Mouse (Mus musculus): ENCODE results near the gene Blcap.

DNA sequence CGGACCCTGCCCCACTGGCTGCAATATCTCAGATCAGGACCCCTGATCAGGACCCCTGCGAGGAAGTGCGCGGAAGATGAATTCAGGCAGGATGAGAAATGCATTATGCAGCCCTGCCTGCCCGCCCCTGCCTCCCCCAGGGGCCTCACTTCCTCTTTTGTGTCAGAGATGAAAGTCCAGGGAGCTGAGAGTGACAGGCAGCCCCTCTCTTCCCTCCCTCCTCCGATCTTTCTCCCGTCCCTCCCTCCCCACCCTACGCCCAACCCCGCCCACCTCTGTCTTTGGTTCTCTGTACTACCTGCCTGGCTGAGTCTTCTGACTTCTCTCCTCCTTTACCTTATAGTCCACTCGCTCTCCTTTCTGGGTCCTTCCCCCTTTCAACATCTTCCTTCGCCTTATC lies 42.9 kb upstream of the Blcap start:
- TF ChIP-seq CTCF (conservative IDR thresholded peaks at IDR 0.05; ENCODE audit: low read length) (no peak), NANOG (IDR thresholded peaks at IDR 0.05; ENCODE audit: borderline replicate concordance, low read length) (no peak), POU5F1 (IDR thresholded peaks at IDR 0.05; ENCODE audit: borderline replicate concordance, low read length) (no peak)
